Comparison of ENCODE assay signal across 29 mouse cellular contexts in genomic region chr6:50300622-50301021, GRCm38 (mm10). TPM values are rescaled to one million over a fixed set of nuclear protein-coding genes. Genes with fewer than 3 reads are reported as not detected.
DNase-seq lines count a peak whose midpoint lies in the region; ATAC-seq and TF ChIP-seq lines count a peak whose summit lies in the region.
"Had no signal": no experiment of that assay in that cellular context is flagged by ENCODE, and none has a peak within 500 bp of the region (broad histone marks: within the 10 kb centered on the region; RNA-seq: fewer than 3 reads in every experiment).

No protein-coding gene starts in this region.

- H3K9ac ChIP-seq in forebrain, postnatal 0 days: no peak overlapping the region
- H3K9ac ChIP-seq in forebrain, embryonic 11.5 days (ENCODE audit: low read length): no peak overlapping the region
- H3K9ac ChIP-seq in midbrain, embryonic 12.5 days (replicated peaks): no peak overlapping the region
- H3K9ac ChIP-seq in midbrain, embryonic 14.5 days (replicated peaks; ENCODE audit: low read length): no peak overlapping the region
- H3K9ac ChIP-seq: embryonic facial prominence, embryonic 15.5 days; forebrain, embryonic 13.5 days; heart, embryonic 15.5 days; limb, embryonic 12.5 days; neural tube, embryonic 15.5 days had no signal

- no peak for DNase-seq in forebrain, postnatal 0 days
- DNase-seq in forebrain, embryonic 11.5 days (ENCODE audit: low spot score): no peak
- no peak for DNase-seq in midbrain, embryonic 10.5 days (ENCODE audit: low spot score)
- DNase-seq in midbrain, embryonic 14.5 days: peak; percentile 56
- DNase-seq in right cerebral cortex, adult 2 months (ENCODE audit: low spot score in 2 of 2): no peak
- DNase-seq in right cerebral cortex, adult 18-20 months: no peak
- DNase-seq: adrenal gland, postnatal 25 days; cerebellum, adult 18-20 months; cerebellum, postnatal 10 days; gastrocnemius, postnatal 25 days; heart, adult 11 months; kidney, adult 8-10 months; kidney, postnatal 4 days; layer of hippocampus, adult 9-11 months; lung, postnatal 4 days; right cerebral cortex, postnatal 4 days had no signal

- 48% methylated on average over 6 of the region's 6 CpGs for WGBS in forebrain, postnatal 0 days
- 66% methylated on average over 6 of the region's 6 CpGs for WGBS in forebrain, embryonic 11.5 days
- WGBS in midbrain, embryonic 12.5 days: 49% methylated on average over 6 of the region's 6 CpGs
- 79% methylated on average over 6 of the region's 6 CpGs for WGBS in midbrain, embryonic 10.5 days
- 38% methylated on average over 6 of the region's 6 CpGs for WGBS in midbrain, embryonic 14.5 days

- no peak overlapping the region for H3K4me3 ChIP-seq in forebrain, postnatal 0 days (ENCODE audit: low read depth, low read length)
- H3K4me3 ChIP-seq in forebrain, embryonic 11.5 days (ENCODE audit: low read depth, low read length): no peak overlapping the region
- H3K4me3 ChIP-seq in midbrain, embryonic 12.5 days: no peak overlapping the region
- H3K4me3 ChIP-seq in midbrain, embryonic 10.5 days: no peak overlapping the region
- H3K4me3 ChIP-seq in midbrain, embryonic 14.5 days (replicated peaks; ENCODE audit: low read depth, low read length): no peak overlapping the region
- H3K4me3 ChIP-seq: embryonic facial prominence, embryonic 10.5 days; embryonic facial prominence, embryonic 15.5 days; forebrain, embryonic 13.5 days; heart, embryonic 10.5 days; heart, embryonic 15.5 days; limb, embryonic 12.5 days; megakaryocyte, embryonic 14.5 days; neural tube, embryonic 15.5 days had no signal

- H3K4me1 ChIP-seq in forebrain, postnatal 0 days (ENCODE audit: insufficient read depth): no peaks in the 10 kb centered on the region
- no peaks in the 10 kb centered on the region for H3K4me1 ChIP-seq in forebrain, embryonic 11.5 days (replicated peaks; ENCODE audit: control insufficient read depth, insufficient read depth, low read length)
- H3K4me1 ChIP-seq in midbrain, embryonic 12.5 days: 0 out of 2 replicates have a peak, but pooled peaks cover 2% of the 10 kb centered on the region
- no peaks in the 10 kb centered on the region for H3K4me1 ChIP-seq in midbrain, embryonic 10.5 days
- H3K4me1 ChIP-seq in midbrain, embryonic 14.5 days (ENCODE audit: control insufficient read depth, insufficient read depth, low read length): peaks cover 9% of the 10 kb centered on the region; the same call in 1 of the 2 replicates
- H3K4me1 ChIP-seq: embryonic facial prominence, embryonic 10.5 days; forebrain, embryonic 13.5 days; limb, embryonic 12.5 days; neural tube, embryonic 15.5 days had no signal

- H3K4me2 ChIP-seq in forebrain, postnatal 0 days (ENCODE audit: low read depth): no peak overlapping the region
- no peak overlapping the region for H3K4me2 ChIP-seq in forebrain, embryonic 11.5 days (ENCODE audit: low read depth, low read length, severe bottlenecking)
- H3K4me2 ChIP-seq in midbrain, embryonic 12.5 days (replicated peaks): no peak overlapping the region
- peak overlapping the region; percentile 26 for H3K4me2 ChIP-seq in midbrain, embryonic 14.5 days (ENCODE audit: low read length)
- H3K4me2 ChIP-seq: embryonic facial prominence, embryonic 15.5 days; forebrain, embryonic 13.5 days; heart, embryonic 15.5 days; limb, embryonic 12.5 days; liver, embryonic 11.5 days; neural tube, embryonic 15.5 days had no signal

- no peaks in the 10 kb centered on the region for H3K36me3 ChIP-seq in forebrain, postnatal 0 days (ENCODE audit: insufficient read depth)
- no peaks in the 10 kb centered on the region for H3K36me3 ChIP-seq in forebrain, embryonic 11.5 days (ENCODE audit: control insufficient read depth, insufficient read depth, low read length)
- H3K36me3 ChIP-seq in midbrain, embryonic 12.5 days: no peaks in the 10 kb centered on the region
- no peaks in the 10 kb centered on the region for H3K36me3 ChIP-seq in midbrain, embryonic 10.5 days
- H3K36me3 ChIP-seq in midbrain, embryonic 14.5 days (ENCODE audit: control insufficient read depth, insufficient read depth, low read length): no peaks in the 10 kb centered on the region
- H3K36me3 ChIP-seq: embryonic facial prominence, embryonic 15.5 days; G1E; limb, embryonic 12.5 days; neural tube, embryonic 15.5 days had no signal

- H3K9me3 ChIP-seq in forebrain, postnatal 0 days (ENCODE audit: low read length): no peaks in the 10 kb centered on the region
- no peaks in the 10 kb centered on the region for H3K9me3 ChIP-seq in forebrain, embryonic 11.5 days (ENCODE audit: control insufficient read depth, low read length)
- no peaks in the 10 kb centered on the region for H3K9me3 ChIP-seq in midbrain, embryonic 12.5 days
- no peaks in the 10 kb centered on the region for H3K9me3 ChIP-seq in midbrain, embryonic 10.5 days (replicated peaks)
- H3K9me3 ChIP-seq in midbrain, embryonic 14.5 days (ENCODE audit: control insufficient read depth, low read length): no peaks in the 10 kb centered on the region
- H3K9me3 ChIP-seq: embryonic facial prominence, embryonic 10.5 days; embryonic facial prominence, embryonic 15.5 days; forebrain, embryonic 13.5 days; G1E; heart, embryonic 10.5 days; heart, embryonic 15.5 days; limb, embryonic 12.5 days; megakaryocyte, embryonic 14.5 days; neural tube, embryonic 15.5 days had no signal

- TF ChIP-seq CTCF in forebrain, postnatal 0 days (IDR thresholded peaks at IDR 0.05; ENCODE audit: low read depth): peak; percentile 27; the same call in 1 of the 2 replicates

- H3K27me3 ChIP-seq in forebrain, postnatal 0 days (ENCODE audit: insufficient read depth, low read length): no peaks in the 10 kb centered on the region
- H3K27me3 ChIP-seq in forebrain, embryonic 11.5 days (ENCODE audit: control insufficient read depth, insufficient read depth, low read length): no peaks in the 10 kb centered on the region
- no peaks in the 10 kb centered on the region for H3K27me3 ChIP-seq in midbrain, embryonic 12.5 days
- no peaks in the 10 kb centered on the region for H3K27me3 ChIP-seq in midbrain, embryonic 10.5 days (ENCODE audit: low read depth, poor library complexity, severe bottlenecking)
- no peaks in the 10 kb centered on the region for H3K27me3 ChIP-seq in midbrain, embryonic 14.5 days (ENCODE audit: control insufficient read depth, insufficient read depth, low read length)
- H3K27me3 ChIP-seq: embryonic facial prominence, embryonic 15.5 days; forebrain, embryonic 13.5 days; heart, embryonic 15.5 days; limb, embryonic 12.5 days; megakaryocyte, embryonic 14.5 days; neural tube, embryonic 15.5 days had no signal

- 0 out of 2 replicates have a peak, but pooled peaks have one; percentile 23 for ATAC-seq in forebrain, postnatal 0 days
- ATAC-seq in forebrain, embryonic 11.5 days (replicated peaks; ENCODE audit: low FRiP score): no peak
- ATAC-seq in midbrain, embryonic 12.5 days (ENCODE audit: low FRiP score, low read depth): no peak
- ATAC-seq in midbrain, embryonic 14.5 days (ENCODE audit: low FRiP score, low TSS enrichment): no peak
- ATAC-seq: forebrain, embryonic 13.5 days; intestine, embryonic 16.5 days had no signal

- H3K27ac ChIP-seq in forebrain, postnatal 0 days (ENCODE audit: low read depth, low read length): no peak overlapping the region
- no peak overlapping the region for H3K27ac ChIP-seq in forebrain, embryonic 11.5 days (ENCODE audit: low read depth, low read length)
- H3K27ac ChIP-seq in midbrain, embryonic 12.5 days (replicated peaks): 0 out of 2 replicates have a peak overlapping the region, but pooled peaks have one; percentile 25
- H3K27ac ChIP-seq in midbrain, embryonic 10.5 days (replicated peaks): no peak overlapping the region
- H3K27ac ChIP-seq in midbrain, embryonic 14.5 days (replicated peaks; ENCODE audit: low read depth, low read length): peak overlapping the region; percentile 14; the same call in 1 of the 2 replicates
- H3K27ac ChIP-seq: embryonic facial prominence, embryonic 10.5 days; embryonic facial prominence, embryonic 15.5 days; forebrain, embryonic 13.5 days; heart, embryonic 10.5 days; heart, embryonic 15.5 days; kidney, postnatal 0 days; limb, embryonic 12.5 days; neural tube, embryonic 15.5 days had no signal

RNA-seq across cellular contexts. Expression of gene Gsdme, which starts 37.0 kb away (rescaled TPM):
- 21.0 and 23.1 TPM in 2 replicates for total RNA-seq in forebrain, postnatal 0 days (2014; rRNA removed)
- polyA plus RNA-seq in forebrain, postnatal 0 days (2015; fragmentation: Nextera tagmentation; extraction: Ambion mirVana): 69.4 and 89.9 TPM in 2 replicates
- 57.6 and 62.3 TPM in 2 replicates for polyA plus RNA-seq in forebrain, embryonic 11.5 days (2014; fragmentation: Nextera tagmentation; extraction: Ambion mirVana)
- 54.3 and 56.0 TPM in 2 replicates for polyA plus RNA-seq in midbrain, embryonic 12.5 days (2016; fragmentation: Nextera tagmentation; extraction: Ambion mirVana)
- polyA plus RNA-seq in midbrain, embryonic 10.5 days (2016; fragmentation: Nextera tagmentation; extraction: Ambion mirVana): 52.9 and 56.6 TPM in 2 replicates
- polyA plus RNA-seq in midbrain, embryonic 14.5 days (2014; fragmentation: Nextera tagmentation; extraction: Ambion mirVana): 75.0 and 83.1 TPM in 2 replicates

Comparison
In these comparisons a context has a peak if more than half of its experiments do, and no peak if none do; other contexts are left out.
1. H3K27ac ChIP-seq: peak in midbrain, embryonic 12.5 days (single experiment) and midbrain, embryonic 14.5 days (single experiment); none in forebrain, postnatal 0 days (single experiment), forebrain, embryonic 11.5 days (single experiment) and midbrain, embryonic 10.5 days (single experiment).